ENCODE assay signal across 9 mouse cellular contexts in the genomic region with DNA sequence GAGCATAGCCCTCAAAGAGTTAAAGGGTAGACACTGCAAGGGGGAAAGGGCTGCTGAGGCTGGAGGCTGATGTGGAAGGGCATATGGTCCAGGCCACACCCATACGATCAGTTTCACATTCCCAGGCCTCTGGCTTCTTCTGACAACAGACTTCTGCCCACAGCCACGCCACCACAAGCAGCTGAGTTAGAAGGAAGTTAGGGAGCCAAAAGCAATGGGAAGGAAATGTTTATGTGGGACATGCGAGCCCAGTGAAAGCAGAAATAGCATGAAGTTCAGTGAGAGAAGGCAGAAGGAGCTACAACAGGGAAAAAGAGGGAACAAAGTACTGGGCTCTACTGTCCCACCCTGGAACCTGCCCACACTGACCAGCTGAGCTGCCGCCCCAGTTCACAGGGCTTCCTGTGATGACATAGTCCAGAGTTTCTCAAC.
A peak's percentile ranks its signal among the peaks of the same experiment; 100 is the strongest.
DNase-seq lines count a peak whose midpoint lies in the region; ATAC-seq and TF ChIP-seq lines count a peak whose summit lies in the region.
"Had no signal": no experiment of that assay in that cellular context is flagged by ENCODE, and none has a peak within 500 bp of the region (broad histone marks: within the 10 kb centered on the region; RNA-seq: fewer than 3 reads in every experiment).

No protein-coding gene starts in this region.

- no peak for ATAC-seq in forebrain, embryonic 11.5 days (replicated peaks; ENCODE audit: low FRiP score)
- peak; percentile 57 for ATAC-seq in lung, embryonic 16.5 days (ENCODE audit: low read depth)

- no peak overlapping the region for H3K9ac ChIP-seq in forebrain, embryonic 11.5 days (ENCODE audit: low read length)
- no peak overlapping the region for H3K9ac ChIP-seq in lung, embryonic 16.5 days (ENCODE audit: low read length)

- H3K27ac ChIP-seq in forebrain, embryonic 10.5 days = 0 out of 2 replicates have a peak overlapping the region, but pooled peaks have one; percentile 17
- no peak overlapping the region for H3K27ac ChIP-seq in forebrain, embryonic 11.5 days (ENCODE audit: low read depth, low read length)
- H3K27ac ChIP-seq in lung, embryonic 16.5 days (ENCODE audit: low read length) = peak overlapping the region; percentile 65
- H3K27ac ChIP-seq in thymus, adult 2 months (ENCODE audit: control insufficient read depth, insufficient read depth, low read length) = no peak overlapping the region

- H3K9me3 ChIP-seq in forebrain, embryonic 10.5 days = no peaks in the 10 kb centered on the region
- no peaks in the 10 kb centered on the region for H3K9me3 ChIP-seq in forebrain, embryonic 11.5 days (ENCODE audit: control insufficient read depth, low read length)
- H3K9me3 ChIP-seq in lung, embryonic 16.5 days (ENCODE audit: control insufficient read depth, low read length) = no peaks in the 10 kb centered on the region

- no peak overlapping the region for H3K4me3 ChIP-seq in forebrain, embryonic 10.5 days
- H3K4me3 ChIP-seq in forebrain, embryonic 11.5 days (ENCODE audit: low read depth, low read length) = no peak overlapping the region
- H3K4me3 ChIP-seq in lung, embryonic 16.5 days (ENCODE audit: low read length) = no peak overlapping the region
- H3K4me3 ChIP-seq in thymus, adult 2 months (ENCODE audit: control insufficient read depth, insufficient read depth, low read length) = no peak overlapping the region

- H3K4me1 ChIP-seq in forebrain, embryonic 10.5 days = peaks cover 11% of the 10 kb centered on the region
- H3K4me1 ChIP-seq in forebrain, embryonic 11.5 days (replicated peaks; ENCODE audit: control insufficient read depth, insufficient read depth, low read length) = no peaks in the 10 kb centered on the region
- peaks cover 14% of the 10 kb centered on the region for H3K4me1 ChIP-seq in lung, embryonic 16.5 days (replicated peaks; ENCODE audit: control insufficient read depth, insufficient read depth, low read length)
- H3K4me1 ChIP-seq in thymus, adult 2 months (replicated peaks; ENCODE audit: control insufficient read depth, insufficient read depth, low read length) = peaks cover 8% of the 10 kb centered on the region; the same call in 1 of the 2 replicates

- H3K27me3 ChIP-seq in forebrain, embryonic 10.5 days (ENCODE audit: poor library complexity, severe bottlenecking) = no peaks in the 10 kb centered on the region
- H3K27me3 ChIP-seq in forebrain, embryonic 11.5 days (ENCODE audit: control insufficient read depth, insufficient read depth, low read length) = no peaks in the 10 kb centered on the region
- no peaks in the 10 kb centered on the region for H3K27me3 ChIP-seq in lung, embryonic 16.5 days (ENCODE audit: control insufficient read depth, insufficient read depth, low read depth, low read length)
- no peaks in the 10 kb centered on the region for H3K27me3 ChIP-seq in thymus, adult 2 months (ENCODE audit: control insufficient read depth, insufficient read depth, low read length)

- no peak overlapping the region for H3K4me2 ChIP-seq in forebrain, embryonic 11.5 days (ENCODE audit: low read depth, low read length, severe bottlenecking)
- no peak overlapping the region for H3K4me2 ChIP-seq in lung, embryonic 16.5 days (ENCODE audit: low read depth, low read length)

- TF ChIP-seq POLR2A in thymus, adult 2 months (IDR thresholded peaks at IDR 0.05; ENCODE audit: control insufficient read depth, extremely low read depth, insufficient read depth, low read length, poor library complexity) = no peak

- H3K36me3 ChIP-seq in forebrain, embryonic 10.5 days (replicated peaks) = peaks cover 28% of the 10 kb centered on the region
- no peaks in the 10 kb centered on the region for H3K36me3 ChIP-seq in forebrain, embryonic 11.5 days (ENCODE audit: control insufficient read depth, insufficient read depth, low read length)
- H3K36me3 ChIP-seq in lung, embryonic 16.5 days (ENCODE audit: control insufficient read depth, insufficient read depth, low read length) = peaks cover 11% of the 10 kb centered on the region
- H3K36me3 ChIP-seq in thymus, adult 2 months (ENCODE audit: control insufficient read depth, insufficient read depth, low read length) = no peaks in the 10 kb centered on the region

- WGBS in forebrain, embryonic 10.5 days = 72% methylated on average over 4 of the region's 4 CpGs
- 81% methylated on average over 4 of the region's 4 CpGs for whole genome bisulfite sequencing in forebrain, embryonic 11.5 days
- WGBS in lung, embryonic 16.5 days = 44% methylated on average over 4 of the region's 4 CpGs
- 31% methylated on average over 4 of the region's 4 CpGs for WGBS in thymus, adult 2 months

- no peak for DNase-seq in forebrain, embryonic 10.5 days (ENCODE audit: extremely low spot score, low spot score)
- no peak for DNase-seq in forebrain, embryonic 11.5 days (ENCODE audit: low spot score)
- DNase-seq in NIH3T3 (ENCODE audit: low read depth) = peak; percentile 26
- peak; percentile 11 for DNase-seq in heart, postnatal 4 days
- DNase-seq in c-Kit-positive CD71-positive TER-119-positive erythroid progenitor cells, embryonic 14.5 days (ENCODE audit: low spot score) = no peak
- DNase-seq in thymus, adult 2 months = no peak
- DNase-seq in thymus, postnatal 10 days (ENCODE audit: low spot score in 2 of 2) = no peak
- DNase-seq: cerebellum, postnatal 36 days had no signal

- TF ChIP-seq CTCF in thymus, adult 2 months (IDR thresholded peaks at IDR 0.05; ENCODE audit: borderline replicate concordance, control insufficient read depth, extremely low read depth, insufficient read depth, low read length, poor library complexity) = no peak

Comparison
In these comparisons a context has a peak if more than half of its experiments do, and no peak if none do; other contexts are left out.
1. H3K27ac ChIP-seq: peak in forebrain, embryonic 10.5 days (single experiment) and lung, embryonic 16.5 days (single experiment); none in forebrain, embryonic 11.5 days (single experiment) and thymus, adult 2 months (single experiment).
2. DNase-seq: peak in NIH3T3 (single experiment) and heart, postnatal 4 days (single experiment); none in forebrain, embryonic 10.5 days (single experiment), forebrain, embryonic 11.5 days (single experiment), c-Kit-positive CD71-positive TER-119-positive erythroid progenitor cells, embryonic 14.5 days (single experiment), thymus, adult 2 months (single experiment) and thymus, postnatal 10 days (0 of 2).